Mouse (Mus musculus) CH12.LX (cell line): Measurements from ENCODE around the gene Rnf123. TPM values are rescaled to one million over a fixed set of nuclear protein-coding genes. Genes with fewer than 3 reads are reported as not detected.
A peak's percentile ranks its signal among the peaks of the same experiment; 100 is the strongest.

Source experiments
- DNase-seq: peaks from one replicate; pipeline ENCODE4 v3.0.0-alpha.2; 2013; ENCODE audit errors: extremely low read depth
- H3K27ac ChIP-seq: 2 replicates; pipeline ENCODE4 v1.5.1; 2012; ENCODE audit warnings: low read depth, mild to moderate bottlenecking, control low read depth, moderate library complexity; ENCODE audit not compliant: insufficient read depth
- H3K27me3 ChIP-seq: replicated peaks from 2 replicates; pipeline ENCODE3; 2012; ENCODE audit warnings: inconsistent platforms
- H3K36me3 ChIP-seq, 2 experiments: replicated peaks in 1 of 2; 2 replicates each; pipeline versions ENCODE3 to v1.6.1; 2012; ENCODE audit warnings: inconsistent platforms in 1 of 2, low read length in 1 of 2, mild to moderate bottlenecking in 1 of 2, mixed read lengths in 1 of 2, moderate library complexity in 1 of 2; ENCODE audit not compliant: control insufficient read depth in 1 of 2, insufficient read depth in 1 of 2
- H3K4me1 ChIP-seq, 2 experiments: 2 replicates each; pipeline ENCODE4 v1.6.1; 2012; ENCODE audit warnings: inconsistent platforms in 1 of 2, moderate library complexity in 1 of 2; ENCODE audit not compliant: insufficient read depth in 2 of 2, control insufficient read depth in 1 of 2
- H3K4me2 ChIP-seq: 2 replicates; pipeline ENCODE4 v1.6.1; 2012; ENCODE audit warnings: low read depth, mild to moderate bottlenecking, control low read depth; ENCODE audit not compliant: poor library complexity, insufficient read depth, severe bottlenecking
- H3K4me3 ChIP-seq, 3 experiments: fragments of 150-350 bp in 1 of 3; sonication (generic) in 1 of 3; replicated peaks in 1 of 3; 2 replicates each; pipeline versions ENCODE3 to v1.5.1; 2011 to 2012; ENCODE audit warnings: low read depth in 2 of 3, low read length in 2 of 3, mild to moderate bottlenecking in 2 of 3, moderate library complexity in 2 of 3, control low read depth in 1 of 3, improper control_type of control experiment in 1 of 3, inconsistent platforms in 1 of 3, mixed read lengths in 1 of 3; ENCODE audit not compliant: poor library complexity in 1 of 3
- H3K79me2 ChIP-seq: replicated peaks from 2 replicates; pipeline ENCODE4 v1.6.1; 2012; ENCODE audit warnings: mild to moderate bottlenecking, moderate library complexity; ENCODE audit not compliant: control insufficient read depth, poor library complexity, insufficient read depth, severe bottlenecking; ENCODE audit errors: extremely low read depth
- H3K9ac ChIP-seq: 2 replicates; pipeline ENCODE4 v1.6.1; 2012; ENCODE audit warnings: low read depth, mild to moderate bottlenecking, control low read depth, moderate library complexity; ENCODE audit not compliant: insufficient read depth
- H3K9me3 ChIP-seq: replicated peaks from 2 replicates; pipeline ENCODE3; 2012; ENCODE audit warnings: low read length, inconsistent platforms, mixed read lengths
- BHLHE40 ChIP-seq: IDR thresholded peaks from 2 replicates; pipeline ENCODE4 v1.6.1; 2011; ENCODE audit warnings: mild to moderate bottlenecking, low read depth, low read length, improper control_type of control experiment
- CTCF ChIP-seq, 2 experiments: IDR thresholded peaks in 1 of 2; conservative IDR thresholded peaks in 1 of 2; 2 replicates each; pipeline ENCODE4 v1.5.1; 2011 to 2012; ENCODE audit warnings: low read depth in 2 of 2, low read length in 2 of 2, improper control_type of control experiment in 1 of 2, inconsistent platforms in 1 of 2, mild to moderate bottlenecking in 1 of 2, moderate library complexity in 1 of 2
- EP300 ChIP-seq: IDR thresholded peaks from 2 replicates; pipeline ENCODE4 v1.6.1; 2011; ENCODE audit warnings: low read length, improper control_type of control experiment
- GABPA ChIP-seq: IDR thresholded peaks from 2 replicates; pipeline ENCODE4 v1.6.1; 2012; ENCODE audit warnings: low read depth, low read length, improper control_type of control experiment, inconsistent platforms; ENCODE audit not compliant: insufficient replicate concordance
- JUN ChIP-seq: IDR thresholded peaks from 2 replicates; pipeline ENCODE4 v1.6.1; 2011; ENCODE audit warnings: low read depth, mild to moderate bottlenecking, low read length, improper control_type of control experiment, moderate library complexity; ENCODE audit not compliant: insufficient read depth
- MAFK ChIP-seq: IDR thresholded peaks from 2 replicates; pipeline ENCODE4 v1.6.1; 2011; ENCODE audit warnings: low read length, improper control_type of control experiment; ENCODE audit not compliant: insufficient replicate concordance
- MAX ChIP-seq: IDR thresholded peaks from 2 replicates; pipeline ENCODE4 v1.6.1; 2011; ENCODE audit warnings: low read length, improper control_type of control experiment
- MEF2A ChIP-seq: IDR thresholded peaks from 2 replicates; pipeline ENCODE4 v1.6.1; 2014; ENCODE audit warnings: low read depth, mild to moderate bottlenecking, inconsistent platforms, low read length, improper control_type of control experiment, borderline replicate concordance
- NELFE ChIP-seq: IDR thresholded peaks from 2 replicates; pipeline ENCODE4 v1.6.1; 2011; ENCODE audit warnings: low read depth, low read length, improper control_type of control experiment
- NRF1 ChIP-seq: IDR thresholded peaks from 2 replicates; pipeline ENCODE4 v1.6.1; 2014; ENCODE audit warnings: low read depth, mild to moderate bottlenecking, inconsistent platforms, low read length, improper control_type of control experiment, moderate library complexity
- PAX5 ChIP-seq: IDR thresholded peaks from 2 replicates; pipeline ENCODE4 v1.6.1; 2012; ENCODE audit warnings: low read length, inconsistent platforms, mixed read lengths
- POLR2A ChIP-seq: IDR thresholded peaks from 2 replicates; pipeline ENCODE4 v1.6.1; 2011; ENCODE audit warnings: low read depth, mild to moderate bottlenecking, improper control_type of control experiment, low read length
- POLR2AphosphoS2 ChIP-seq: IDR thresholded peaks from 2 replicates; pipeline ENCODE4 v1.6.1; 2011; ENCODE audit warnings: low read depth, low read length, improper control_type of control experiment
- RAD21 ChIP-seq: IDR thresholded peaks from 2 replicates; pipeline ENCODE4 v1.6.1; 2011; ENCODE audit warnings: low read depth, mild to moderate bottlenecking, low read length, improper control_type of control experiment, moderate library complexity
- RCOR1 ChIP-seq: conservative IDR thresholded peaks from 2 replicates; pipeline ENCODE4 v1.6.1; 2012; ENCODE audit warnings: low read depth, mild to moderate bottlenecking, inconsistent platforms, low read length, improper control_type of control experiment
- SMC3 ChIP-seq: IDR thresholded peaks from 2 replicates; pipeline ENCODE4 v1.6.1; 2011; ENCODE audit warnings: low read depth, low read length, improper control_type of control experiment
- TBP ChIP-seq: conservative IDR thresholded peaks from 2 replicates; pipeline ENCODE4 v1.6.1; 2011; ENCODE audit warnings: low read depth, low read length, improper control_type of control experiment
- UBTF ChIP-seq: IDR thresholded peaks from 2 replicates; pipeline ENCODE4 v1.6.1; 2012; ENCODE audit warnings: low read depth, mild to moderate bottlenecking, inconsistent platforms, low read length, improper control_type of control experiment, moderate library complexity
- USF1 ChIP-seq: IDR thresholded peaks from 2 replicates; pipeline ENCODE4 v1.6.1; 2014; ENCODE audit warnings: low read depth, mild to moderate bottlenecking, inconsistent platforms, low read length, improper control_type of control experiment
- USF2 ChIP-seq: conservative IDR thresholded peaks from 2 replicates; pipeline ENCODE4 v1.6.1; 2011; ENCODE audit warnings: low read depth, low read length, improper control_type of control experiment
- ZC3H11A ChIP-seq: IDR thresholded peaks from 2 replicates; pipeline ENCODE4 v1.6.1; 2012; ENCODE audit warnings: low read depth, mild to moderate bottlenecking, inconsistent platforms, low read length, improper control_type of control experiment
- dilution Hi-C: fragments of 300-500 bp; cut with MboI; formaldehyde crosslinking; loops from 2 replicates; pipeline ENCODE4 v1.14.3; 2020; ENCODE audit warnings: low sequenced_read_pairs; ENCODE audit not compliant: extremely low pct_unique_long_range_greater_than_20kb, extremely low pct_ligation_motif_present
- in situ Hi-C: fragments of 300-500 bp; cut with MboI; formaldehyde crosslinking; loops from 3 replicates; pipeline ENCODE4 v1.14.3; 2019; ENCODE audit warnings: low sequenced_read_pairs, low pct_ligation_motif_present, low pct_unique_long_range_greater_than_20kb, mixed read lengths
- polyA plus RNA-seq: library from polyadenylated mRNA; unstranded; fragments of >175 nt; gene quantifications from 2 replicates; pipeline ENCODE4 v1.2.1, GENCODE M21; 2012; ENCODE audit warnings: low read depth; ENCODE audit not compliant: insufficient read length
- total RNA-seq, 2 experiments: library from RNA; depleted of rRNA; stranded (reverse); fragments of 300-350 nt in 1 of 2; fragments of >200 nt in 1 of 2; gene quantifications; 2 replicates each; pipeline ENCODE4 v1.2.3; 2012 to 2014

Rnf123 gene
- total and polyA plus RNA-seq, 3 experiments, result 10.0 to 50.0 (median 28.8) TPM

DNA sequence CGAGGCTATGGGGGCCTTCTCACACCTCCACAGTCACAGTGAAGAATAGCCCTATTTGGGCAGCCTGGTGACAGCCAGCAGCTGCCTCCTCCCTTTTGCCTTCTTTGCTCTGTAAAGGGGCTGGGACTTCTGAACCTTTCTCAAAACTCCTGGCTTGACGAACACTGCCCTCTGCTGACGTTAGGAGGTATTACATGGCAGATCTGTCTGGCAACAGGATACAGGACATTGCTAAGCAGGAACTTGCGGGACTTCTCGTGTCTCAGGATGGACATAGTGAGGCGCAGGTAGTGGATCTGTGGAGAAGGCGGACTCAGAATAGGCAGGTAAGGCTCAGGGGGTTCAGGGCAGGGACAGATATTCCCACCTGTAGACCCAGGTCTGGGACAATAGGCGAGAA is 15.2 kb downstream of the Rnf123 start:
- Histone ChIP-seq H3K36me3 (peaks cover 90 to 98% of the 10 kb centered on the region in 2 experiments), H3K4me1 (no peaks in the 10 kb centered on the region), H3K4me3 (no peak overlapping the region), H3K79me2 (no peaks in the 10 kb centered on the region), H3K27me3 (no peaks in the 10 kb centered on the region), H3K9ac (no peak overlapping the region), H3K4me2 (no peak overlapping the region), H3K27ac (no peak overlapping the region), H3K9me3 (no peaks in the 10 kb centered on the region)
- dilution Hi-C loops, result no loop called here
- TF ChIP-seq USF1 (no peak), BHLHE40 (no peak), NRF1 (no peak), MAX (no peak), USF2 (no peak), CTCF (conservative IDR thresholded peaks at IDR 0.05 in 1 of 2, IDR thresholded peaks at IDR 0.05 in 1 of 2; ENCODE audit: low read depth in 2 of 2, low read length in 2 of 2) (peak; percentile 88 to 99), JUN (no peak), POLR2AphosphoS2 (no peak), EP300 (no peak), PAX5 (no peak), SMC3 (peak; percentile 65), NELFE (0 out of 2 replicates have a peak, but pooled peaks have one; percentile 18), RAD21 (peak; percentile 77), TBP (no peak), MAFK (no peak), POLR2A (no peak), GABPA (no peak), RCOR1 (no peak), ZC3H11A (no peak)
- in situ Hi-C loops, result loop anchor here (5.0 kb wide), 1 partner anchor 156 kb away; no protein-coding TSS in a partner anchor
- peak; percentile 86 for DNase-seq

DNA sequence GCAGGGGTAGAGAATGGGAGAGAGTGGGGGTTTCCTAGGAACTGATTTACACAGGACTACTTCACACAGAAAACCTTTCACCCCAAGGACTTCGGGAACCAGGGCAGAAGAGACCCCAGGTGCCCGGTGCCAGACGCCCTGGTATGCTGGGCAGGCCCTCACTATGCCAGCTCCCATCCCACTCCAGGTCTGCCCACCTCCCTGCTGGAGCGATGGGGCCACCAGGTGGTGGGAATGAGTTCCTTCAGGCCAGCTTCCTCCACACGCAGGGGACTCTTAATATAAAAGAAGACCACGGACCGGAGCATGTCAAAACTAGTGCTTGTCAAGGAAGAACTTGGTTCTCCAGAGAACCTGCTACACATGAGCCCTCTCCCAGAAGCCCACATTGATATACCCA is 15.9 kb downstream of the Rnf123 start:
- H3K79me2 ChIP-seq, result no peaks in the 10 kb centered on the region
- H3K4me1 ChIP-seq, result no peaks in the 10 kb centered on the region
- no peaks in the 10 kb centered on the region for H3K9me3 ChIP-seq
- dilution Hi-C loops (no loop called here), in situ Hi-C loops (loop anchor here (5.0 kb wide), 1 partner anchor 155 kb away; no protein-coding TSS in a partner anchor)
- no peak overlapping the region for H3K4me2 ChIP-seq
- no peak overlapping the region for H3K4me3 ChIP-seq
- no peak overlapping the region for H3K27ac ChIP-seq
- H3K27me3 ChIP-seq, result no peaks in the 10 kb centered on the region
- H3K9ac ChIP-seq, result no peak overlapping the region
- no peak for DNase-seq
- H3K36me3 ChIP-seq, result peaks cover 91 to 98% of the 10 kb centered on the region in 2 experiments
- no peak for TF ChIP-seq MEF2A
- TF ChIP-seq MAX, result no peak
- no peak for TF ChIP-seq RCOR1
- TF ChIP-seq UBTF, result no peak
- no peak for TF ChIP-seq EP300
